Mouse (Mus musculus) frontal cortex, adult (tissue): Measurements from ENCODE around the gene Znrd1as.

Experiments used
- ATAC-seq: cut with Nextera tagmentation; 2 replicates; pipeline ENCODE4 v1.9.2; 2017; ENCODE audit warnings: mild to moderate bottlenecking, moderate library complexity, mixed read lengths; ENCODE audit not compliant: low TSS enrichment

Gene Znrd1as

GRCm38 (mm10) chr17:36957999-36958743, at the start of gene Znrd1as, which contains the start of gene Znrd1:
TSS of gene Znrd1as (plus strand) at chr17:36958592.
TSS of gene Znrd1 (minus strand) at chr17:36958559.
- ATAC-seq: peak; percentile 97

- ATAC-seq: no peak
Measured at GRCm38 (mm10) chr17:36909802-36910201, 48.6 kb upstream of the Znrd1as start.

- no peak for ATAC-seq
Measured at GRCm38 (mm10) chr17:36912031-36912430, 46.4 kb upstream of the Znrd1as start.

GRCm38 (mm10) chr17:36914108-36914507, 44.3 kb upstream of the Znrd1as start:
- peak; percentile 81 for ATAC-seq

GRCm38 (mm10) chr17:36915076-36915475, 43.3 kb upstream of the Znrd1as start:
- ATAC-seq: peak; percentile 62; the same call in 1 of the 2 replicates

- no peak for ATAC-seq
Measured at GRCm38 (mm10) chr17:36920239-36920638, 38.2 kb upstream of the Znrd1as start.

- no peak for ATAC-seq
Measured at GRCm38 (mm10) chr17:36922715-36923114, 35.7 kb upstream of the Znrd1as start.

GRCm38 (mm10) chr17:36923491-36923890, 34.9 kb upstream of the Znrd1as start:
- ATAC-seq: no peak

- ATAC-seq: no peak
Measured at GRCm38 (mm10) chr17:36927496-36928120, 30.8 kb upstream of the Znrd1as start.

GRCm38 (mm10) chr17:36929236-36929932, 29.0 kb upstream of the Znrd1as start:
- ATAC-seq: 0 out of 2 replicates have a peak, but pooled peaks have one; percentile 43

GRCm38 (mm10) chr17:36930233-36930632, 28.2 kb upstream of the Znrd1as start:
- peak; percentile 51; the same call in 1 of the 2 replicates for ATAC-seq

- peak; percentile 90 for ATAC-seq
Measured at GRCm38 (mm10) chr17:36931130-36931529, 27.3 kb upstream of the Znrd1as start.

GRCm38 (mm10) chr17:36931806-36932205, 26.6 kb upstream of the Znrd1as start:
- ATAC-seq: no peak

- no peak for ATAC-seq
Measured at GRCm38 (mm10) chr17:36938056-36938455, 20.3 kb upstream of the Znrd1as start.

- peak; percentile 62 for ATAC-seq
Measured at GRCm38 (mm10) chr17:36942391-36942790, 16.0 kb upstream of the Znrd1as start.

- peak; percentile 58 for ATAC-seq
Measured at GRCm38 (mm10) chr17:36942791-36943471, 15.5 kb upstream of the Znrd1as start, which contains the start of gene Rnf39. TSS of gene Rnf39 (plus strand) at chr17:36942918.

GRCm38 (mm10) chr17:36943691-36944090, 14.7 kb upstream of the Znrd1as start:
- ATAC-seq: no peak

GRCm38 (mm10) chr17:36944121-36944775, 14.1 kb upstream of the Znrd1as start:
- ATAC-seq: no peak

GRCm38 (mm10) chr17:36947051-36947819, 11.2 kb upstream of the Znrd1as start:
- ATAC-seq: peak; percentile 22; the same call in 1 of the 2 replicates

- ATAC-seq: no peak
Measured at GRCm38 (mm10) chr17:36948286-36948685, 10.1 kb upstream of the Znrd1as start.
